Mouse (Mus musculus): ENCODE data around the gene Ppp3ca. TPM values are rescaled to one million over a fixed set of nuclear protein-coding genes. Genes with fewer than 3 reads are reported as not detected.

Ppp3ca gene
- polyA plus RNA-seq, 1 experiment from 2014 or later = 53.9 TPM

DNA sequence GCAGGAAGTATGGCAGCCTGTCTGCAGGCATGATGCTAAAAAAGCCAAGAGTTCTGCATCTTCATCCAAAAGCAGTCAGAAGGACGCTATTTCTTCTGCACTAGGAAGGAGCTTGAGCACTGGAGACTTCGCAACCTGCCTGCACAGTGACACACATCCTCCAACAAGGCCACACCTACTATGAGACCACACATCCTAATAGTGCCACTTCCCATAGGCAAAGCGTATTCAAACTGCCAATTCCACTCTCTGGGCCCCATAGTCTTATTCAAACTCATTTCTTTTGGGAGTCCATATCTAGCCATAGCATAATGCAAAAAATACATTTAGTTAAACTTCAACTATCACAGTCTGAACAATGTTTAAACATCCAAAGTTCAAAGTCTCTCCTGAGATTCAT is 290.4 kb downstream of the Ppp3ca start:
- no peak for DNase-seq (ENCODE audit: low spot score)
- no peak overlapping the region for H3K4me3 ChIP-seq
- H3K4me1 ChIP-seq = no peaks in the 10 kb centered on the region
- H3K27me3 ChIP-seq (ENCODE audit: insufficient read depth, poor library complexity, severe bottlenecking) = no peaks in the 10 kb centered on the region
- H3K36me3 ChIP-seq = no peaks in the 10 kb centered on the region
- H3K27ac ChIP-seq = no peak overlapping the region
- H3K9me3 ChIP-seq = no peaks in the 10 kb centered on the region
- 84% methylated on average over 3 of the region's 3 CpGs for WGBS

DNA sequence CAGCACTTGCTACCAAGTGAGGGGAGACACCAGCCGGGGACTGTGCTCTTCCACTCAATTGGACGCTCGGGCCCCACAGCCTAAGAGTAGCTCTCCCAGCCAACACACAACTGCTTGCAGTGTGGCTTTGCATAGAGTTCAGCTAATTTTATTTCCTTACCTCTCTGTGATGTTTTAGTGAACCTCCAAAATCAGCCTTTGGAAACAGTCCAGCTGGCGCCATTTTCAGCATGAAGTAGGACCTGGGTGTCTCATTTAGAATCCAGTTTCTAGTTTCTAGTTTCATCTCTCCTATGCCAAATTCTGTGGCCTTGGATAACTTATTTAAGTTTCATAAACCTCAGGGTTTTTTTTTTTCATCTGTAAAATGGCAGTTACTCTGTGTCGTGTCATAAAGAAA is 296.9 kb downstream of the Ppp3ca start:
- DNase-seq (ENCODE audit: low spot score) = no peak
- H3K9me3 ChIP-seq = no peaks in the 10 kb centered on the region
- WGBS = 86% methylated on average over 5 of the region's 5 CpGs

GRCm38 (mm10) chr3:136967510-136967909 is 297.6 kb downstream of the Ppp3ca start:
- no peak overlapping the region for H3K4me3 ChIP-seq
- no peaks in the 10 kb centered on the region for H3K27me3 ChIP-seq (ENCODE audit: insufficient read depth, poor library complexity, severe bottlenecking)
- no peaks in the 10 kb centered on the region for H3K36me3 ChIP-seq
- DNase-seq (ENCODE audit: low spot score) = no peak
- H3K9me3 ChIP-seq = no peaks in the 10 kb centered on the region
- no peaks in the 10 kb centered on the region for H3K4me1 ChIP-seq
- no peak overlapping the region for H3K27ac ChIP-seq
- WGBS = 71% methylated on average over 2 of the region's 2 CpGs

More for the DNA sequence above, 296.9 kb downstream of the Ppp3ca start:
- H3K4me1 ChIP-seq = no peaks in the 10 kb centered on the region
- H3K27me3 ChIP-seq (ENCODE audit: insufficient read depth, poor library complexity, severe bottlenecking) = no peaks in the 10 kb centered on the region
- no peaks in the 10 kb centered on the region for H3K36me3 ChIP-seq
- no peak overlapping the region for H3K27ac ChIP-seq
- H3K4me3 ChIP-seq = no peak overlapping the region

DNA sequence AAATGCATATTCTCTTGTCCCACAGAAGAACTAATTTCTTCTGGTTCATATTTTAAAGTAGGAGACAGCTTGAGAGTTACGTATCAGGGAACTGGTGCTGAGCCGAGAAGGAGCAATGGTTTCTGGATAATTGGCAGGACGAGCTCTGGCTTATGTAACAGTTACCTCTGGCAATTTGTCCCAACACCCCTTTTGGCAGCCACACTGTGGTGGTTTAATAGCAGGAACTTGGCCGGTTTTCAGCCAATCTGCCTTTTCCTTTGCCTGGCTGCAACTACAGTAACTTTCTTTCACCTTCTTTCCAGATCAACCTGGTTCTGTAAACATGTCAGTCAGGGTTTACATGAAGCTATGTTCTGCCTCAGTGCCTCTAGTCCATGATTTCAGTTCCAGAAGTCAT is 299.9 kb downstream of the Ppp3ca start:
- DNase-seq (ENCODE audit: low spot score) = no peak
- Histone ChIP-seq H3K4me3 (no peak overlapping the region), H3K27ac (no peak overlapping the region), H3K4me1 (no peaks in the 10 kb centered on the region), H3K27me3 (ENCODE audit: insufficient read depth, poor library complexity, severe bottlenecking) (no peaks in the 10 kb centered on the region), H3K36me3 (no peaks in the 10 kb centered on the region), H3K9me3 (no peaks in the 10 kb centered on the region)
- 69% methylated on average over 4 of the region's 4 CpGs for WGBS

DNA sequence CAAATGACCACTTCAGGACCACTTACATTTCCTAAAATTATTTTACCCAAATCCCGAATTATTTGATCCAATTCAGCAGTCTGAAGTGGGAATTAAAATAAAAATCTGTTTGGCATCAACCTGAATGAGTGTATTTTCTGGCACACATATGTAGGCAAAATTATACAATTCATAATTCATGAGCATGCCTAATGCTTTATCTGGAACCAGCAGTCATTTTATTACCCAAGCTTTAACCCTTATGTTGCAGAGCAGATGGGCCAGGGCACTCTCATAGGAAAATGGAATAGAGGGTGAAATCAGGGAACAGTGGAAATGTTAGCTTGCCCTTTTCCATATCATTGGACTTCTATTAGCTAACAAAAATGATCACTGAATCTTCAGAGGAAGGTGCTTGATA is 307.9 kb downstream of the Ppp3ca start:
- 54% methylated on average over 1 of the region's 1 CpGs for WGBS
- no peak for DNase-seq (ENCODE audit: low spot score)
- Histone ChIP-seq H3K36me3 (no peaks in the 10 kb centered on the region), H3K27ac (no peak overlapping the region), H3K27me3 (ENCODE audit: insufficient read depth, poor library complexity, severe bottlenecking) (no peaks in the 10 kb centered on the region), H3K4me3 (no peak overlapping the region), H3K9me3 (no peaks in the 10 kb centered on the region), H3K4me1 (no peaks in the 10 kb centered on the region)

DNA sequence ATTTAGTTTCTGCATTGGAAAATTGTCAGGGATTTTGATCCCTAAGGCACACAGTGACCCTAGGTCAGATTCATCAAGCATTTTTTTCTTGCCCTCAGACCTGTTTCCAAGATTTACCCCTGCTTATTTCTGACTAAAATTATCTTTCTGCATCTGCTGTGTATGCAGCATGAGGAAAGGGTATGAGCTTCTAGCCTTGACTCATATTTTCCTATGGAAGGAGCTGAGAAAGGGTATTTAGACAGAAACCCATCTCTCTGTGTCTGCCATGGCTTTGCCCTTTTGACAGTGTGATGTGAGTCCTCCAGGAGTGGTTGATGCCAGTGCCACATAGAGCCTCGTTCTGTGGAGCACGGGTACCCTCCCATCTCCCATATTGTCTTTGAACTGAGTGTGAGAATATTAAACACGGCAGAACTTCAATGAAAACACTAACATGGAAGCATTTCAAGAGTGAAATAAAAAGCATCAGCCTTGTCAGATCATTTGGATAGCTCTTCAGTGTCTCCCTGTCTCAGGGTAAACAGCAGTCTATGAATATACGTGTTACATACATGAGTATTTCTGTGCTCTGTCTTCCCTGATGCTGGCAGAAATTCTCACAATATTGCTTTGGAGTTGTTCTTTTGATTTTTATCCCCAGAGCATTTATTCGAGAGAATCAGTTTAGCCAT is 311.1 kb downstream of the Ppp3ca start:
- DNase-seq (ENCODE audit: low spot score) = no peak
- Histone ChIP-seq H3K4me1 (no peaks in the 10 kb centered on the region), H3K27me3 (ENCODE audit: insufficient read depth, poor library complexity, severe bottlenecking) (no peaks in the 10 kb centered on the region), H3K4me3 (no peak overlapping the region), H3K27ac (no peak overlapping the region), H3K9me3 (no peaks in the 10 kb centered on the region), H3K36me3 (no peaks in the 10 kb centered on the region)
- WGBS = 81% methylated on average over 5 of the region's 5 CpGs

GRCm38 (mm10) chr3:136981589-136981924 is 311.6 kb downstream of the Ppp3ca start:
- Histone ChIP-seq H3K27me3 (ENCODE audit: insufficient read depth, poor library complexity, severe bottlenecking) (no peaks in the 10 kb centered on the region), H3K27ac (no peak overlapping the region), H3K36me3 (no peaks in the 10 kb centered on the region), H3K4me1 (no peaks in the 10 kb centered on the region), H3K4me3 (no peak overlapping the region), H3K9me3 (no peaks in the 10 kb centered on the region)
- 87% methylated on average over 4 of the region's 4 CpGs for WGBS
- no peak for DNase-seq (ENCODE audit: low spot score)

- no peak for DNase-seq (ENCODE audit: low spot score)
- Histone ChIP-seq H3K4me1 (no peaks in the 10 kb centered on the region), H3K36me3 (no peaks in the 10 kb centered on the region), H3K4me3 (no peak overlapping the region), H3K9me3 (no peaks in the 10 kb centered on the region), H3K27ac (no peak overlapping the region), H3K27me3 (ENCODE audit: insufficient read depth, poor library complexity, severe bottlenecking) (no peaks in the 10 kb centered on the region)
- 88% methylated on average over 11 of the region's 11 CpGs for WGBS
These were observed 312.1 kb downstream of the Ppp3ca start for GRCm38 (mm10) chr3:136982021-136982420.

GRCm38 (mm10) chr3:136986096-136986881 is 316.4 kb downstream of the Ppp3ca start:
- no peak overlapping the region for H3K27ac ChIP-seq
- 68% methylated on average over 3 of the region's 3 CpGs for WGBS
- H3K9me3 ChIP-seq = no peaks in the 10 kb centered on the region
- H3K36me3 ChIP-seq = no peaks in the 10 kb centered on the region
- no peak for DNase-seq (ENCODE audit: low spot score)
- H3K4me1 ChIP-seq = no peaks in the 10 kb centered on the region
- no peaks in the 10 kb centered on the region for H3K27me3 ChIP-seq (ENCODE audit: insufficient read depth, poor library complexity, severe bottlenecking)
- H3K4me3 ChIP-seq = no peak overlapping the region

Small RNA genes lying within 50 kb of the gene (microRNA-seq; reads per million reads assigned to microRNA genes)
- not detected for gene Gm44327
